Comparison of ENCODE assay signal across 8 mouse cellular contexts in the genomic region with DNA sequence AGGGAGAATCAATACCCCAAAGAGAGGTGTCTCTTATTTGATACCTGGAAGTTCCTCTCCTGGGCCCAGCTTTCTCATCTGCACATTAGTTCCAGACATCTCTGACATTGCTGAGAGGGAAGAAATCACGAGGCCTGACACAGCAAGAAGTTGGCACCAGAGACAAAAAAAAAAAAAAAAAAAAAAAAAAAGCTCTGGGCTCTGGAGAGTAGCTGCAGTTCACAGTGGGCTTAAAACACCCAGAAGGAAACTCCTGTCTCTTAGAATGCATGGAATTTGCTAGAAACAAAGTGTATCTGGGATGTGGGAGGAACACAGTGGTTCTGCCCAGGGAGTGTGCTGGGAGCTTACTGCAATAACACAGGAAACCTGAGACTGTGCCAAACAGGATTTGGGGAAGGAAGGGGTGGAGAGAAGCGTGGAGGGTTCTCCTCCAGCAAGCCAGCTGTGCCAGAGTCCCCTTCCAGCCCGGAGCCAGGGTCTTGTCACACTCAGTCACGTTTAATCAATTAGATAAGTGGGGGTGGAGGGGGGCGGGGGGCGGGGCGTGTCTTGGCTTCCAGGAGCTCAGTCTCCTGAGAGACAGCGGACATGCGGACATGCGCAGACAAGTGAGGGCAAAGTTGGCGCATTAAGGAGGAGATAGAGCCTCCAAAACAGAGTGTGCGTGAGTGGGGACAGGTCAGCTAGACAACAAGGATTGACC.
DNase-seq lines count a peak whose midpoint lies in the region; ATAC-seq and TF ChIP-seq lines count a peak whose summit lies in the region.

No protein-coding gene starts in this region.

- 4% methylated on average over 12 of the region's 12 CpGs for WGBS in embryonic facial prominence, embryonic 11.5 days
- under 1% methylated on average over 12 of the region's 12 CpGs for WGBS in heart, adult 2 months
- 4% methylated on average over 12 of the region's 12 CpGs for WGBS in liver, embryonic 15.5 days (ENCODE audit: insufficient replicate concordance)
- 17% methylated on average over 12 of the region's 12 CpGs for WGBS in neural tube, embryonic 14.5 days

- no peaks in the 10 kb centered on the region for H3K36me3 ChIP-seq in embryonic facial prominence, embryonic 11.5 days (replicated peaks; ENCODE audit: control insufficient read depth, insufficient read depth, low read depth, low read length)
- peaks cover 9% of the 10 kb centered on the region for H3K36me3 ChIP-seq in heart, adult 2 months (ENCODE audit: control insufficient read depth, insufficient read depth, low read length)
- H3K36me3 ChIP-seq in liver, embryonic 15.5 days (replicated peaks), result no peaks in the 10 kb centered on the region
- H3K36me3 ChIP-seq in neural tube, embryonic 14.5 days (ENCODE audit: control insufficient read depth, insufficient read depth, low read length), result peaks cover 9% of the 10 kb centered on the region

- intact Hi-C loops in heart, adult 2 months (cut with DNase I), result no loop called here

- no peaks in the 10 kb centered on the region for H3K9me3 ChIP-seq in embryonic facial prominence, embryonic 11.5 days (replicated peaks; ENCODE audit: control insufficient read depth, low read length)
- no peaks in the 10 kb centered on the region for H3K9me3 ChIP-seq in liver, embryonic 15.5 days (replicated peaks)
- H3K9me3 ChIP-seq in neural tube, embryonic 14.5 days (ENCODE audit: control insufficient read depth, low read length), result no peaks in the 10 kb centered on the region

- peak; percentile 88 for ATAC-seq in embryonic facial prominence, embryonic 11.5 days (replicated peaks; ENCODE audit: insufficient number of reproducible peaks, low FRiP score, low TSS enrichment, low read depth)
- peak; percentile 61 for ATAC-seq in liver, embryonic 15.5 days (ENCODE audit: insufficient read depth)
- peak; percentile 61; the same call in 1 of the 2 replicates for ATAC-seq in neural tube, embryonic 14.5 days (ENCODE audit: low read depth)
- no peak for ATAC-seq in erythroid progenitor cell, adult 5-6 weeks (replicated peaks; ENCODE audit: low FRiP score, poor library complexity, severe bottlenecking)

- peak; percentile 69 for TF ChIP-seq POLR2A in heart, adult 2 months (IDR thresholded peaks at IDR 0.05; ENCODE audit: insufficient read depth, low read depth, low read length)

- H3K4me2 ChIP-seq in embryonic facial prominence, embryonic 11.5 days (ENCODE audit: low read depth, low read length), result 0 out of 2 replicates have a peak overlapping the region, but pooled peaks have one; percentile 5
- peak overlapping the region; percentile 23; the same call in 1 of the 2 replicates for H3K4me2 ChIP-seq in liver, embryonic 15.5 days
- H3K4me2 ChIP-seq in neural tube, embryonic 14.5 days (ENCODE audit: low read depth, low read length), result no peak overlapping the region

- H3K27me3 ChIP-seq in embryonic facial prominence, embryonic 11.5 days (ENCODE audit: control insufficient read depth, insufficient read depth, low read length), result no peaks in the 10 kb centered on the region
- no peaks in the 10 kb centered on the region for H3K27me3 ChIP-seq in heart, adult 2 months (ENCODE audit: control insufficient read depth, insufficient read depth, low read length)
- H3K27me3 ChIP-seq in liver, embryonic 15.5 days, result no peaks in the 10 kb centered on the region
- H3K27me3 ChIP-seq in neural tube, embryonic 14.5 days (ENCODE audit: control insufficient read depth, insufficient read depth, low read length), result no peaks in the 10 kb centered on the region

- no peaks in the 10 kb centered on the region for H3K4me1 ChIP-seq in embryonic facial prominence, embryonic 11.5 days (ENCODE audit: control insufficient read depth, insufficient read depth, low read length)
- H3K4me1 ChIP-seq in heart, adult 2 months (ENCODE audit: control insufficient read depth, insufficient read depth, low read length), result peaks cover 17% of the 10 kb centered on the region
- H3K4me1 ChIP-seq in liver, embryonic 15.5 days (replicated peaks), result peaks cover 3% of the 10 kb centered on the region; the same call in 1 of the 2 replicates
- H3K4me1 ChIP-seq in neural tube, embryonic 14.5 days (ENCODE audit: control insufficient read depth, insufficient read depth, low read length), result peaks cover 13% of the 10 kb centered on the region

- peak overlapping the region; percentile 60 for H3K27ac ChIP-seq in embryonic facial prominence, embryonic 11.5 days (replicated peaks; ENCODE audit: low read depth, low read length)
- H3K27ac ChIP-seq in heart, adult 2 months, result peak overlapping the region; percentile 94
- H3K27ac ChIP-seq in liver, embryonic 15.5 days (replicated peaks), result 0 out of 2 replicates have a peak overlapping the region, but pooled peaks have one; percentile 19
- H3K27ac ChIP-seq in neural tube, embryonic 14.5 days (ENCODE audit: low read depth, low read length), result peak overlapping the region; percentile 50; the same call in 1 of the 2 replicates

- no peaks in the 10 kb centered on the region for H3K79me2 ChIP-seq in heart, adult 2 months (replicated peaks; ENCODE audit: control insufficient read depth, insufficient read depth, low read length)

- TF ChIP-seq CTCF in heart, adult 2 months (IDR thresholded peaks at IDR 0.05), result no peak

- peak; percentile 97 for TF ChIP-seq EP300 in heart, adult 2 months (IDR thresholded peaks at IDR 0.05; ENCODE audit: insufficient read depth, low read depth, low read length)

- DNase-seq in ovary, adult 18-20 months (ENCODE audit: low spot score), result peak; percentile 79
- no peak for DNase-seq in ovary, postnatal 14 days (ENCODE audit: low spot score)
- peak; percentile 86 for DNase-seq in embryonic facial prominence, embryonic 11.5 days (ENCODE audit: low spot score)
- peak; percentile 81 to 92 for DNase-seq in heart, adult 2 months
- peak; percentile 90 for DNase-seq in kidney, adult 11 months

- H3K4me3 ChIP-seq in embryonic facial prominence, embryonic 11.5 days (ENCODE audit: low read depth, low read length), result no peak overlapping the region
- no peak overlapping the region for H3K4me3 ChIP-seq in heart, adult 2 months
- H3K4me3 ChIP-seq in liver, embryonic 15.5 days (replicated peaks), result no peak overlapping the region
- no peak overlapping the region for H3K4me3 ChIP-seq in neural tube, embryonic 14.5 days (ENCODE audit: low read depth, low read length)

- H3K9ac ChIP-seq in embryonic facial prominence, embryonic 11.5 days (replicated peaks; ENCODE audit: low read length), result no peak overlapping the region
- H3K9ac ChIP-seq in heart, adult 2 months (ENCODE audit: low read depth, low read length), result peak overlapping the region; percentile 13; the same call in 1 of the 2 replicates
- H3K9ac ChIP-seq in liver, embryonic 15.5 days, result no peak overlapping the region
- no peak overlapping the region for H3K9ac ChIP-seq in neural tube, embryonic 14.5 days (replicated peaks; ENCODE audit: low read depth, low read length)

Comparison
In these comparisons a context has a peak if more than half of its experiments do, and no peak if none do; other contexts are left out.
1. H3K27ac ChIP-seq: peak in every context shown above with its lines; median percentile 94 in heart, adult 2 months; 60 in embryonic facial prominence, embryonic 11.5 days; 50 in neural tube, embryonic 14.5 days; 19 in liver, embryonic 15.5 days.